ENCODE assay signal across 8 mouse cellular contexts in the genomic region with DNA sequence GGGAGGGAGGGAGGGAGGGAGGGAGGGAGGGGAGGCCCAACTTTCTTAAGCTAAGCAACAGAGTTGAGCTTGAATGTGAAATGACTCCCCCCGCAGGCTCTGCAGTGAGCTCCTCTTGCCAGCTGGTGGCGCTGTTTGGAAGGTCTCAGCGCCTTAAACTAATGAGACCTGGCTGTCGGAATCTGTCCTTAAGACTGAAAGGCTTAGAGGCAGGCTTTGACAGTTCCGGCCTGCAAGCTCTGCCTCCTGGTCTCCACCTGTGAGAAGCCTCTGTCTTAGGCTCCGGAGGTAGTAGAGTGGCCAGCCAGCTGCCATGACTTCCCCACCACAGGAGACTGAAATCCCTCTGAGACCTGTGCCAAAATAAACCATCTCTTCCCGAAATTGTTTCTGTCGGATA. TPM values are rescaled to one million over a fixed set of nuclear protein-coding genes. Genes with fewer than 3 reads are reported as not detected.
DNase-seq lines count a peak whose midpoint lies in the region; ATAC-seq and TF ChIP-seq lines count a peak whose summit lies in the region.
"Had no signal": no experiment of that assay in that cellular context is flagged by ENCODE, and none has a peak within 500 bp of the region (broad histone marks: within the 10 kb centered on the region; RNA-seq: fewer than 3 reads in every experiment).

No protein-coding gene starts in this region.

- H3K9ac ChIP-seq in ES-Bruce4 (ENCODE audit: low read depth, poor library complexity, severe bottlenecking) = no peak overlapping the region
- H3K9ac ChIP-seq in heart, embryonic 13.5 days = 0 out of 2 replicates have a peak overlapping the region, but pooled peaks have one; percentile 14
- H3K9ac ChIP-seq: liver, embryonic 15.5 days had no signal

- H3K4me3 ChIP-seq in ES-Bruce4 (ENCODE audit: low read depth, low read length) = no peak overlapping the region
- H3K4me3 ChIP-seq in heart, embryonic 13.5 days = no peak overlapping the region
- H3K4me3 ChIP-seq: liver, embryonic 15.5 days had no signal

- H3K9me3 ChIP-seq in ES-Bruce4 (replicated peaks; ENCODE audit: control insufficient read depth, insufficient read depth, low read length, poor library complexity, severe bottlenecking) = no peaks in the 10 kb centered on the region
- no peaks in the 10 kb centered on the region for H3K9me3 ChIP-seq in heart, embryonic 13.5 days
- H3K9me3 ChIP-seq: liver, embryonic 15.5 days had no signal

- DNase-seq in adrenal gland, postnatal 25 days = peak; percentile 73
- peak; percentile 85 for DNase-seq in embryo, embryonic 9.5 days (ENCODE audit: extremely low spot score)
- peak; percentile 87 to 88 for DNase-seq in kidney, postnatal 4 days
- DNase-seq in lung, postnatal 10 days = peak; percentile 86
- peak; percentile 36 to 45 for DNase-seq in right cerebral cortex, postnatal 36 days (ENCODE audit: low spot score in 2 of 2)

- TF ChIP-seq POLR2A in ES-Bruce4 (IDR thresholded peaks at IDR 0.05; ENCODE audit: insufficient read depth, low read length) = no peak

- WGBS in heart, embryonic 13.5 days = 22% methylated on average over 8 of the region's 8 CpGs

- ATAC-seq in heart, embryonic 13.5 days (ENCODE audit: extremely low read depth, insufficient number of reproducible peaks, low FRiP score, low TSS enrichment) = no peak

- TF ChIP-seq CTCF in ES-Bruce4 (IDR thresholded peaks at IDR 0.05; ENCODE audit: low read depth, low read length) = peak; percentile 93

- H3K36me3 ChIP-seq in ES-Bruce4 (ENCODE audit: control insufficient read depth, insufficient read depth, low read length, poor library complexity, severe bottlenecking) = no peaks in the 10 kb centered on the region
- H3K36me3 ChIP-seq in heart, embryonic 13.5 days = no peaks in the 10 kb centered on the region
- H3K36me3 ChIP-seq: liver, embryonic 15.5 days had no signal

- H3K4me2 ChIP-seq in heart, embryonic 13.5 days = no peak overlapping the region
- H3K4me2 ChIP-seq: liver, embryonic 15.5 days had no signal

- H3K27ac ChIP-seq in ES-Bruce4 (ENCODE audit: insufficient read depth, low read length) = no peak overlapping the region
- no peak overlapping the region for H3K27ac ChIP-seq in heart, embryonic 13.5 days (replicated peaks)
- H3K27ac ChIP-seq: liver, embryonic 15.5 days had no signal

- H3K4me1 ChIP-seq in ES-Bruce4 (ENCODE audit: control insufficient read depth, insufficient read depth, low read length) = no peaks in the 10 kb centered on the region
- H3K4me1 ChIP-seq in heart, embryonic 13.5 days = peaks cover 23% of the 10 kb centered on the region

- H3K27me3 ChIP-seq in ES-Bruce4 (ENCODE audit: control insufficient read depth, insufficient read depth, low read length, poor library complexity, severe bottlenecking) = no peaks in the 10 kb centered on the region
- peaks cover 3% of the 10 kb centered on the region; the same call in 1 of the 2 replicates for H3K27me3 ChIP-seq in heart, embryonic 13.5 days (replicated peaks)
- H3K27me3 ChIP-seq: liver, embryonic 15.5 days had no signal

- 0 out of 2 replicates have a peak, but pooled peaks have one; percentile 19 for TF ChIP-seq EP300 in ES-Bruce4 (IDR thresholded peaks at IDR 0.05; ENCODE audit: insufficient read depth, low read depth, low read length)

RNA-seq across cellular contexts. Expression of a gene that starts 16.4 kb away (rescaled TPM):
- 0.58 and 1.8 TPM in 2 replicates for polyA plus RNA-seq in ES-Bruce4 (2011; ENCODE audit: insufficient read depth, insufficient read length, low read depth, missing spikeins)
- total RNA-seq in adrenal gland, postnatal 25 days (2021) = 0.33 TPM in 1 of 2 replicates, not detected in the other
- 0.18 TPM in 1 of 2 replicates, not detected in the other for polyA plus RNA-seq in heart, embryonic 13.5 days (2015; fragmentation: Nextera tagmentation; extraction: Ambion mirVana)
